Mouse (Mus musculus) bone marrow macrophage, adult 2 months (primary cell): ENCODE data around the gene Tdp1.

ENCODE experiments used
- CTCF ChIP-seq: IDR thresholded peaks from 2 replicates; pipeline ENCODE4 v1.5.1; 2012; ENCODE audit warnings: low read depth, mild to moderate bottlenecking, low read length, moderate library complexity
- POLR2A ChIP-seq: IDR thresholded peaks from 2 replicates; pipeline ENCODE4 v1.6.1; 2012; ENCODE audit warnings: mild to moderate bottlenecking, low read depth, low read length, borderline replicate concordance

DNA sequence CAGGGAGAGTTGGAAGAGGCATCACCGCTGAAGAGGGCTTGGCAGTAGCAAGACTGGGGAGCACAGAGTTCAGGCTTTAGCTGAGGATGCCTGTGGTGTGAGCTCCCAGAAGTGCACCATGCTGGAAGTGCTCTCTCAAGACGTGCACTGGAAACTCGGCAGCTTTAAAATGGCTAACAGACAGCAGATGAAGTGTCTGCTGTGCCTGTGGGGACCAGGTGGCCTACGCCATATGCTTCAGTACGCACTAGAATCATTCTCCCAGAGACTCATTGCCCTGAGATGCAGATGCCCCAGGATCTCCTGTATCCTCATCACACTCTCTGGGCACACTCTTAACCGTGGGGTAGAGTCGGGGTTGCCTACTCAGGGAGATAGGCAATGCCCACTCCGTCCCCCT is 51.1 kb downstream of the Tdp1 start:
- TF ChIP-seq POLR2A (no peak), CTCF (no peak)
